Mouse (Mus musculus) heart, embryonic 12.5 days (tissue): ENCODE results near the gene Kif2c. TPM values are rescaled to one million over a fixed set of nuclear protein-coding genes. Genes with fewer than 3 reads are reported as not detected.

ENCODE experiments used
- ATAC-seq: fragments of 200-750 bp; cut with Nextera tagmentation; 2 replicates; pipeline ENCODE4 v1.8.0; 2017; ENCODE audit warnings: moderate TSS enrichment, moderate library complexity; ENCODE audit not compliant: insufficient number of reproducible peaks, low FRiP score
- H3K27ac ChIP-seq: fragments of 300-500 bp; sonication (generic); 2 replicates; pipeline ENCODE4 v1.5.1; 2016; ENCODE audit warnings: mild to moderate bottlenecking, moderate library complexity; ENCODE audit not compliant: poor library complexity, severe bottlenecking
- H3K27me3 ChIP-seq: fragments of 300-500 bp; sonication (generic); replicated peaks from 2 replicates; pipeline ENCODE4 v1.6.1; 2016; ENCODE audit warnings: mild to moderate bottlenecking, moderate library complexity
- H3K36me3 ChIP-seq: fragments of 300-500 bp; sonication (generic); 2 replicates; pipeline ENCODE4 v1.6.1; 2016; ENCODE audit warnings: mild to moderate bottlenecking, moderate library complexity
- H3K4me1 ChIP-seq: fragments of 300-500 bp; sonication (generic); replicated peaks from 2 replicates; pipeline ENCODE4 v1.6.1; 2016; ENCODE audit warnings: mild to moderate bottlenecking
- H3K4me2 ChIP-seq: fragments of 300-500 bp; sonication (generic); 2 replicates; pipeline ENCODE4 v1.6.1; 2016; ENCODE audit warnings: mild to moderate bottlenecking, moderate library complexity
- H3K4me3 ChIP-seq: fragments of 300-500 bp; sonication (generic); 2 replicates; pipeline ENCODE4 v1.5.1; 2016; ENCODE audit warnings: mild to moderate bottlenecking
- H3K9ac ChIP-seq: fragments of 300-500 bp; sonication (generic); 2 replicates; pipeline ENCODE4 v1.6.1; 2016; ENCODE audit warnings: mild to moderate bottlenecking, moderate library complexity
- H3K9me3 ChIP-seq: fragments of 300-500 bp; sonication (generic); replicated peaks from 2 replicates; pipeline ENCODE4 v1.6.1; 2016; ENCODE audit warnings: mild to moderate bottlenecking, moderate library complexity
- WGBS: fragments of 180-500 bp; shearing (Covaris S2); methylation state at CpG from one replicate; pipeline ENCODE4 v1.1.7; 2016; 5-methylcytosine and 5-hydroxymethylcytosine counted together
- polyA plus RNA-seq: library from polyadenylated mRNA; unstranded; fragments of >200 nt; fragmentation: Nextera tagmentation; extraction: Ambion mirVana; gene quantifications from 2 replicates; pipeline ENCODE4 v1.2.1, GENCODE M21; 2016

Kif2c gene
- 51.8 and 53.4 TPM in 2 replicates for polyA plus RNA-seq

- Histone ChIP-seq H3K4me1 (peaks cover 12% of the 10 kb centered on the region), H3K27ac (peak within 1 kb of the TSS; percentile 55), H3K9me3 (no peaks in the 10 kb centered on the region), H3K4me2 (peak within 1 kb of the TSS; percentile 83), H3K36me3 (peaks cover 30% of the 10 kb centered on the region), H3K9ac (peak within 1 kb of the TSS; percentile 78), H3K27me3 (no peaks in the 10 kb centered on the region), H3K4me3 (peak within 1 kb of the TSS; percentile 87)
- WGBS: under 1% methylated on average over 42 of the region's 42 CpGs
- peak; percentile 95 for ATAC-seq
These were observed at the start of gene Kif2c for GRCm38 (mm10) chr4:117181863-117182758. TSS of gene Kif2c (minus strand) at chr4:117182639.

GRCm38 (mm10) chr4:117231208-117231607 is 48.8 kb upstream of the Kif2c start:
- H3K9me3 ChIP-seq: 0 out of 2 replicates have a peak, but pooled peaks cover 1% of the 10 kb centered on the region
- WGBS: 86% methylated on average over 2 of the region's 2 CpGs
- H3K4me2 ChIP-seq: no peak overlapping the region
- no peak overlapping the region for H3K9ac ChIP-seq
- no peak overlapping the region for H3K4me3 ChIP-seq
- H3K27me3 ChIP-seq: 0 out of 2 replicates have a peak, but pooled peaks cover 2% of the 10 kb centered on the region
- no peak overlapping the region for H3K27ac ChIP-seq
- ATAC-seq: no peak
- H3K4me1 ChIP-seq: no peaks in the 10 kb centered on the region
- H3K36me3 ChIP-seq: no peaks in the 10 kb centered on the region

- Histone ChIP-seq H3K27me3 (0 out of 2 replicates have a peak, but pooled peaks cover 2% of the 10 kb centered on the region), H3K27ac (no peak overlapping the region), H3K4me2 (no peak overlapping the region), H3K9ac (no peak overlapping the region), H3K36me3 (no peaks in the 10 kb centered on the region), H3K9me3 (no peaks in the 10 kb centered on the region), H3K4me3 (no peak overlapping the region), H3K4me1 (no peaks in the 10 kb centered on the region)
- ATAC-seq: no peak
- 49% methylated on average over 10 of the region's 10 CpGs for WGBS
These were observed 47.9 kb upstream of the Kif2c start for GRCm38 (mm10) chr4:117230331-117230730.

- H3K4me3 ChIP-seq: no peak overlapping the region
- no peak overlapping the region for H3K4me2 ChIP-seq
- H3K9me3 ChIP-seq: no peaks in the 10 kb centered on the region
- no peaks in the 10 kb centered on the region for H3K36me3 ChIP-seq
- ATAC-seq: no peak
- no peak overlapping the region for H3K27ac ChIP-seq
- H3K27me3 ChIP-seq: no peaks in the 10 kb centered on the region
- WGBS: 57% methylated on average over 15 of the region's 15 CpGs
- peaks cover 1% of the 10 kb centered on the region; the same call in 1 of the 2 replicates for H3K4me1 ChIP-seq
- H3K9ac ChIP-seq: no peak overlapping the region
These were observed 47.2 kb upstream of the Kif2c start for GRCm38 (mm10) chr4:117229590-117229989.

GRCm38 (mm10) chr4:117225250-117225649 is 42.8 kb upstream of the Kif2c start:
- no peaks in the 10 kb centered on the region for H3K27me3 ChIP-seq
- no peak overlapping the region for H3K4me2 ChIP-seq
- H3K27ac ChIP-seq: no peak overlapping the region
- H3K9me3 ChIP-seq: no peaks in the 10 kb centered on the region
- H3K9ac ChIP-seq: no peak overlapping the region
- no peak overlapping the region for H3K4me3 ChIP-seq
- ATAC-seq: no peak
- H3K36me3 ChIP-seq: no peaks in the 10 kb centered on the region
- peaks cover 8% of the 10 kb centered on the region for H3K4me1 ChIP-seq

GRCm38 (mm10) chr4:117224122-117224521 is 41.7 kb upstream of the Kif2c start:
- ATAC-seq: no peak
- 60% methylated on average over 8 of the region's 8 CpGs for WGBS
- Histone ChIP-seq H3K27me3 (no peaks in the 10 kb centered on the region), H3K4me2 (no peak overlapping the region), H3K36me3 (no peaks in the 10 kb centered on the region), H3K9me3 (no peaks in the 10 kb centered on the region), H3K4me3 (no peak overlapping the region), H3K9ac (no peak overlapping the region), H3K27ac (no peak overlapping the region), H3K4me1 (peaks cover 8% of the 10 kb centered on the region)

GRCm38 (mm10) chr4:117223001-117223400 is 40.6 kb upstream of the Kif2c start:
- H3K4me1 ChIP-seq: peaks cover 8% of the 10 kb centered on the region

GRCm38 (mm10) chr4:117221836-117222235 is 39.4 kb upstream of the Kif2c start:
- ATAC-seq: no peak
- Histone ChIP-seq H3K4me1 (peaks cover 8% of the 10 kb centered on the region), H3K27ac (no peak overlapping the region), H3K27me3 (no peaks in the 10 kb centered on the region), H3K4me3 (no peak overlapping the region), H3K4me2 (no peak overlapping the region), H3K9me3 (no peaks in the 10 kb centered on the region), H3K36me3 (no peaks in the 10 kb centered on the region), H3K9ac (no peak overlapping the region)
- 79% methylated on average over 9 of the region's 9 CpGs for WGBS

More at GRCm38 (mm10) chr4:117223001-117223400, 40.6 kb upstream of the Kif2c start:
- WGBS: 64% methylated on average over 5 of the region's 5 CpGs
- Histone ChIP-seq H3K27ac (no peak overlapping the region), H3K9me3 (no peaks in the 10 kb centered on the region), H3K4me2 (no peak overlapping the region), H3K9ac (no peak overlapping the region), H3K36me3 (no peaks in the 10 kb centered on the region), H3K27me3 (no peaks in the 10 kb centered on the region), H3K4me3 (no peak overlapping the region)
- no peak for ATAC-seq

GRCm38 (mm10) chr4:117220741-117221515 is 38.5 kb upstream of the Kif2c start:
- ATAC-seq: no peak

GRCm38 (mm10) chr4:117218517-117219219 is 36.2 kb upstream of the Kif2c start:
- no peaks in the 10 kb centered on the region for H3K9me3 ChIP-seq
- 0 out of 2 replicates have a peak, but pooled peaks have one; percentile 25 for ATAC-seq
- H3K36me3 ChIP-seq: no peaks in the 10 kb centered on the region
- no peak overlapping the region for H3K4me3 ChIP-seq
- no peaks in the 10 kb centered on the region for H3K4me1 ChIP-seq
- no peak overlapping the region for H3K9ac ChIP-seq
- WGBS: 35% methylated on average over 10 of the region's 10 CpGs
- no peak overlapping the region for H3K27ac ChIP-seq
- 0 out of 2 replicates have a peak, but pooled peaks cover 4% of the 10 kb centered on the region for H3K27me3 ChIP-seq
- H3K4me2 ChIP-seq: no peak overlapping the region

More at GRCm38 (mm10) chr4:117220741-117221515, 38.5 kb upstream of the Kif2c start:
- 72% methylated on average over 9 of the region's 9 CpGs for WGBS
- Histone ChIP-seq H3K4me2 (no peak overlapping the region), H3K4me3 (no peak overlapping the region), H3K27ac (no peak overlapping the region), H3K9ac (no peak overlapping the region), H3K4me1 (peaks cover 8% of the 10 kb centered on the region), H3K27me3 (no peaks in the 10 kb centered on the region), H3K9me3 (no peaks in the 10 kb centered on the region), H3K36me3 (no peaks in the 10 kb centered on the region)
